Mouse (Mus musculus): ENCODE measurements around the gene Kansl3. TPM values are rescaled to one million over a fixed set of nuclear protein-coding genes. Genes with fewer than 3 reads are reported as not detected.
A peak's percentile ranks its signal among the peaks of the same experiment; 100 is the strongest.

Kansl3 gene
- polyA plus RNA-seq, 1 experiment from 2014 or later = 39.7 TPM

DNA sequence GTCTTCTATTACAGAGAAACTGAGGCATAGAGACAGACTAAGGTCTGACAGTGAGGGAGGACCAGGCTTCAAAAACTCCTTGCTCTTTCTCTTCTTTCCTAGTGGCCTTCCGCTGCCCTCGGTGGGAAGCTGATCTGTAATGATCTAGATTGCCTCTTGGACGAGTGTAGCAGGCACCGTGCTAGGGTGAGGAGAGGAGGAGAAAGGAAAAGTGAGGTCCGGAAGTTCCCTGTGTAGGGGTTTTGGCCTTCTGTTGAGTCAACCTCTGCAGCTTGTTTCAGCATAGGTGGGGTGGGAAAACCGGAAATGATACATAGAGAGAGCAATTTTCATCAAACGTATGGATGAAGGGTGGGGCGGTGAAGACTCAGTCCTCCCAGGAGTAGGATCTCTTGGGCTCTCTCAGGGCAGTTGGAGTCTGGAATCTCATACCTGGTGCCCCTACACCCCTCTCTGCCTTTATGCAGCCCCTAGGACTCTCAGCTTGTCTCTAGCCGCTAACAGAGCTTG is 60.0 kb downstream of the Kansl3 start:
- ATAC-seq (ENCODE audit: low FRiP score, low TSS enrichment) (no peak), DNase-seq (no peak)
- H3K9me3 ChIP-seq (ENCODE audit: control insufficient read depth, low read length) = no peaks in the 10 kb centered on the region
- peaks cover 12% of the 10 kb centered on the region; the same call in 1 of the 2 replicates for H3K27me3 ChIP-seq (ENCODE audit: control insufficient read depth, insufficient read depth, low read length)
- H3K9ac ChIP-seq (replicated peaks; ENCODE audit: low read length) = no peak overlapping the region
- WGBS = 64% methylated on average over 9 of the region's 9 CpGs
- no peak overlapping the region for H3K27ac ChIP-seq (replicated peaks; ENCODE audit: low read depth, low read length)
- no peaks in the 10 kb centered on the region for H3K36me3 ChIP-seq (ENCODE audit: control insufficient read depth, insufficient read depth, low read length)
- H3K4me3 ChIP-seq (replicated peaks; ENCODE audit: low read depth, low read length) = no peak overlapping the region
- H3K4me1 ChIP-seq (ENCODE audit: control insufficient read depth, insufficient read depth, low read length) = peaks cover 12% of the 10 kb centered on the region; the same call in 1 of the 2 replicates
- peak overlapping the region; percentile 96 for H3K4me2 ChIP-seq (ENCODE audit: low read length)

DNA sequence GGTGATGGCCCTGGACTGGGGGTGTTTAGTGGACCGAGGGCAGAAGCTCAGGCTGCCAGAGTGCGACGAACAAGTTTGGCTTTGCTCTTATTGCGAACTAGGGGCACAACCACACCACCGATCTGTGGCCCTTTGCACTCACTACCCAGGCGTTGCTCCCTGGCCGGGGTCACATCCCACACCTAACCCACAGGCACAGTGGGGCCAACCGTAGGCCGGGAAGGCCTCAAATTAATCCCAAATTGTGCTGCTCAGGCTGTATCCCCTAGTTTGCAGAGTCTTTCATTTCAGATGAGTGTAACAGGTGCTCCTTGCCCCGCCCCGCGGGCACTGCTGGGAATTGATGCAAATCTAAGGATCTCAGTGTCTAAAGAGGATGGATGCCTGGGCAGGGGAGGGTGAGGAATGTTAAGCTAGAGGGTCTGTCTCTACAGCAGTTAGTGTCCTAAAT is 60.5 kb downstream of the Kansl3 start:
- Histone ChIP-seq H3K9ac (replicated peaks; ENCODE audit: low read length) (peak overlapping the region; percentile 46; the same call in 1 of the 2 replicates), H3K4me1 (ENCODE audit: control insufficient read depth, insufficient read depth, low read length) (peaks cover 12% of the 10 kb centered on the region), H3K27ac (replicated peaks; ENCODE audit: low read depth, low read length) (no peak overlapping the region), H3K4me2 (ENCODE audit: low read length) (peak overlapping the region; percentile 96), H3K27me3 (ENCODE audit: control insufficient read depth, insufficient read depth, low read length) (peaks cover 12% of the 10 kb centered on the region; the same call in 1 of the 2 replicates), H3K4me3 (replicated peaks; ENCODE audit: low read depth, low read length) (peak overlapping the region; percentile 62), H3K9me3 (ENCODE audit: control insufficient read depth, low read length) (no peaks in the 10 kb centered on the region), H3K36me3 (ENCODE audit: control insufficient read depth, insufficient read depth, low read length) (no peaks in the 10 kb centered on the region)
- DNase-seq (peak; percentile 25), ATAC-seq (ENCODE audit: low FRiP score, low TSS enrichment) (no peak)
- WGBS = 5% methylated on average over 12 of the region's 12 CpGs

DNA sequence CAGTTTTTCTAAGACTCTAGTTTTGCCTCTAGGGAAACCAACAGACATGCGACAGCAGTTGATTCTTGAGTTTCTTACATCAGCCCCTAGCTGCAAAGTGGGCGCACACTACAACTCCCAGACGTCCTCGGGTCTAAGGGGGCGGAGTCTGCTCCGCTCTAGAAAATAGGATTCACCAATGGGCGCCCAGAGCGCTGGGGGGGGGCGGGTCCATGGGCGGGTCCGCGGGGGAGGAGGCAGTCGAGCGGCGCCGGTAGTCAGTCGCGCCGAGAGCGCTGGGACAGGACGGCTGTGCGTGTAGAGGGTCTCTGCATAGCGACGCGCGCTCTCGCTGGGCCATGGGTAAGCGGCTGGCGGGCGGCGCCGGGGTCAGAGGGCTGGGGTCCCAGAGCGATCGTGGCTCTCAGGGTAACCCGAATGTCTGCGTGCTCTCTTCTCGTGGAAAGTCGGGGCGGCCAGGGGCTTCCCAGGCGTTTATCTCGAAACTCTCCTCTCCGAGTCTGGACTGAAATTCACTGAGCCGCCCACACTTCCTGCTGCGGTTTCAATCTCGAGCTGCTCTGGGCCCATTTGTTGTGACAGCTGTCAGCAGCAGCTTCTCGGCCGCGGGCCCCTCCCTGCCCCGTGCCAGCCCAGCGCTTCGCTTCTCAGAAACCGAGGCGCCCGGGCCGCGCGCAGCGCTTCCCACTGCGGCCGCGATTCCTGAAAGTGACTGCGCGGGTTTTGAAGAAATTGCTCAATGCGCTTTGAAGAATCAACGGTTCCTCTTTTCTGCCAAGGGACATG is 61.3 kb downstream of the Kansl3 start, which contains the start of gene Arid5a:
TSS of gene Arid5a (plus strand) at position 239 of the 786 bp plus-strand sequence.
- peak; percentile 90 for ATAC-seq (ENCODE audit: low FRiP score, low TSS enrichment)
- WGBS = under 1% methylated on average over 65 of the region's 65 CpGs
- Histone ChIP-seq H3K4me1 (ENCODE audit: control insufficient read depth, insufficient read depth, low read length) (peaks cover 17% of the 10 kb centered on the region), H3K4me3 (replicated peaks; ENCODE audit: low read depth, low read length) (peak within 1 kb of the TSS; percentile 62), H3K4me2 (ENCODE audit: low read length) (peak within 1 kb of the TSS; percentile 96), H3K9ac (replicated peaks; ENCODE audit: low read length) (peak within 1 kb of the TSS; percentile 46; the same call in 1 of the 2 replicates), H3K36me3 (ENCODE audit: control insufficient read depth, insufficient read depth, low read length) (no peaks in the 10 kb centered on the region), H3K9me3 (ENCODE audit: control insufficient read depth, low read length) (no peaks in the 10 kb centered on the region), H3K27me3 (ENCODE audit: control insufficient read depth, insufficient read depth, low read length) (peaks cover 12% of the 10 kb centered on the region; the same call in 1 of the 2 replicates), H3K27ac (replicated peaks; ENCODE audit: low read depth, low read length) (0 out of 2 replicates have a peak within 1 kb of the TSS, but pooled peaks have one; percentile 8)
- peak; percentile 98 for DNase-seq

DNA sequence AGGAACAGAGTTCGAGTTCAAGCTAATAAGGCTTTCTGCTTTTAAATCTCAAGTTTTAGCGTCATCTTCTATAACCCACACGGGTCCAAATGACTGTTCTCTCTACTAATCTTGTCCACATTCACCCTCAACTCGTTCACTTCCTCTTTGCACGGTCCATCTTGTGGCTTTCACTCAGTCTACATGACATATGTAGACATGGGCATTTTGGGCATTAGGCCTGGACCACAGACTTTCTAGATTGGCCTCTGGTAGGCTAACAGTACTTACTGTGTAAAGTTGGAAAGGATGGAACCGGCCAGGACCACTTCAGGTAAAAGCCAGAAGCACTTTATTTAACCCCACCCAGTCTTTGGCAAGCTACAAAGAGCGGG is 61.9 kb downstream of the Kansl3 start:
- H3K36me3 ChIP-seq (ENCODE audit: control insufficient read depth, insufficient read depth, low read length) = no peaks in the 10 kb centered on the region
- H3K4me1 ChIP-seq (ENCODE audit: control insufficient read depth, insufficient read depth, low read length) = peaks cover 17% of the 10 kb centered on the region
- H3K4me3 ChIP-seq (replicated peaks; ENCODE audit: low read depth, low read length) = no peak overlapping the region
- no peak overlapping the region for H3K27ac ChIP-seq (replicated peaks; ENCODE audit: low read depth, low read length)
- DNase-seq (no peak), ATAC-seq (ENCODE audit: low FRiP score, low TSS enrichment) (no peak; the same call in 1 of the 2 replicates)
- peaks cover 12% of the 10 kb centered on the region; the same call in 1 of the 2 replicates for H3K27me3 ChIP-seq (ENCODE audit: control insufficient read depth, insufficient read depth, low read length)
- no peak overlapping the region for H3K4me2 ChIP-seq (ENCODE audit: low read length)
- WGBS = 68% methylated on average over 7 of the region's 7 CpGs
- no peaks in the 10 kb centered on the region for H3K9me3 ChIP-seq (ENCODE audit: control insufficient read depth, low read length)
- no peak overlapping the region for H3K9ac ChIP-seq (replicated peaks; ENCODE audit: low read length)

DNA sequence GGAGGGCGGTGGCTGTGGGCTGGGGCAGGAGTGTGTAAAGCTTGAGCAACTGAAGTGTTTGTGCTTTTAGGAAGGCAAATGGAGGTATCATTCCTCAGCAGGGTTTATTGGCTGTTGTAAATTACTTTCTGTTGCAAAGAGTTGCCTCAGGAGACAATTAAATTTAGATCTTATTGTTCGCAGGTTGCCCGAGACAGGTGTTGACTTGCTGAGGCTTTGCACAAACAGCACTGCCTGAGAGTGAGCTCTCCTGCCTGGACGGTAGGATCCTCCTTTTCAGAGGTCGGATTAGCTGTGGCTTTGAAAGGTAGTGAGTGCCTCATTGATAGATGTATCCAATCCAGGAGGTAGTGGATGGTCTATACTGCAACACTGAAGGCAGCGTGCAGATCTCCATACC is 62.9 kb downstream of the Kansl3 start:
- Histone ChIP-seq H3K4me3 (replicated peaks; ENCODE audit: low read depth, low read length) (no peak overlapping the region), H3K4me2 (ENCODE audit: low read length) (no peak overlapping the region), H3K4me1 (ENCODE audit: control insufficient read depth, insufficient read depth, low read length) (peaks cover 17% of the 10 kb centered on the region), H3K27ac (replicated peaks; ENCODE audit: low read depth, low read length) (no peak overlapping the region), H3K36me3 (ENCODE audit: control insufficient read depth, insufficient read depth, low read length) (no peaks in the 10 kb centered on the region), H3K9ac (replicated peaks; ENCODE audit: low read length) (no peak overlapping the region), H3K27me3 (ENCODE audit: control insufficient read depth, insufficient read depth, low read length) (peaks cover 12% of the 10 kb centered on the region; the same call in 1 of the 2 replicates), H3K9me3 (ENCODE audit: control insufficient read depth, low read length) (no peaks in the 10 kb centered on the region)
- DNase-seq (no peak), ATAC-seq (ENCODE audit: low FRiP score, low TSS enrichment) (no peak)
- 83% methylated on average over 6 of the region's 6 CpGs for WGBS

DNA sequence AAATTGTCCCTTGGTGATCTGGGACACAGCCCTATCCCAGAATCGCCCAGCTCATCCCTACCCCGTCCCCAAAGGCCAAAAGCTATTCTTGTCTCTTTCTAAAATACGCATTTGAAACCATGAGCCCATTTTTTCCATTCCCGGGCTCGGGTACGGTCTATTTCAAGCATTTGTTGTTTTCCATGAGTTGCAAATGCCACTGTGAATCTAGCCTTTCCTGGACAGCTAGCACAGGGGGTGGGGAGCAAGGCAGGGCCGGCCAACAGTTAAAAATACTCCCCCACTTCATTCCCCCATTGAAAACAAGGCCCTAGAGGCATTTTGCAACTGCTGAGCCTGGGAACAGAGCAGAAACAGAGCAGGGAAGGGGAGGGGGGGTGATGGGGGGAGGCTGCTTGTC is 64.2 kb downstream of the Kansl3 start:
- H3K4me3 ChIP-seq (replicated peaks; ENCODE audit: low read depth, low read length) = no peak overlapping the region
- H3K27me3 ChIP-seq (ENCODE audit: control insufficient read depth, insufficient read depth, low read length) = peaks cover 11% of the 10 kb centered on the region; the same call in 1 of the 2 replicates
- ATAC-seq (ENCODE audit: low FRiP score, low TSS enrichment) = no peak
- no peak overlapping the region for H3K9ac ChIP-seq (replicated peaks; ENCODE audit: low read length)
- H3K36me3 ChIP-seq (ENCODE audit: control insufficient read depth, insufficient read depth, low read length) = no peaks in the 10 kb centered on the region
- no peak for DNase-seq
- 74% methylated on average over 7 of the region's 7 CpGs for WGBS
- no peaks in the 10 kb centered on the region for H3K9me3 ChIP-seq (ENCODE audit: control insufficient read depth, low read length)
- peaks cover 17% of the 10 kb centered on the region for H3K4me1 ChIP-seq (ENCODE audit: control insufficient read depth, insufficient read depth, low read length)
- H3K4me2 ChIP-seq (ENCODE audit: low read length) = no peak overlapping the region
- H3K27ac ChIP-seq (replicated peaks; ENCODE audit: low read depth, low read length) = no peak overlapping the region

DNA sequence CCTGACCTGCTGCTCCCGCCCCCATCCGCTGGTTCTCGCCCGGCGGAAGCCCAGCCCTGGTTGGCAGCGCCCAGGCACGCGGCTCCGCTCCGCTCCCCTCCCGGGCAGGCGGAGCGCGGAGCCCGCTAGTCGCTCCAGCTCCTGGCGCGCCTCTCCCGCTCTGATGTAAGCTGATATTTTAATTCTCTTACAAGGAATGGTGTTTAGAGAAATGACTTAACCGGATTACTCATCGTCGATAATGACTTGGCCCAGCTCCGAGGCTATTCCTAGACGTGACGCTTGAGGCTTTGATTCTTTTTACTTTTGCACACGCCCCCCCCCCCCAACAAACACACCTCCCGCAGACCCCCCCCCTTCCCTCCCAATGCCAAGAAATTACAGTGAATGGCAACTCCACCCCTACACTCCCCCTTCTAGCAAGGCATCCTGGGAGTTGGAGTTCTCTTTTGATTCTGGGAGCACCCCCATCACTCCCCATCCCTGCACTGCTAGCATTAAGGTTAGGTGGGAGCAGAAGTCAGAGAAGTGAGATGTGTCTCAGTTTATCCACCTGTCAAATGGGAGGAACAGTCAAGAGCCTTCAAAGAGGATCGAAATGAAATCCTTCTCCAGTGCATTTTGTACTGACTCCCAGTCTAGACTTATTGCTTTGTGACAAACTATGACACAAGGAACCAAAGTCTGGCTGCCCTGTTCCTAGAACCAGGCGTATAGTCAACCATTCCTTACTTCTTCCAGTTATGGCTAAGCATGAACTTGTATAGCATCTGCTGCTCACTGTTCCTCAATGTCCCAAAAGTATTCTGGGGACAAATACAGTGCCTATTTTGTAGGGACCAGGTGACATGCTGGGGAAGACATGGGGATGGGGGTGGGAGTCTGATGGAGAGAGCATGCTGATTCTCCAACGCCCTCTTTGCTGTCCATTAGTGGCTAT is 65.3 kb downstream of the Kansl3 start:
- H3K4me2 ChIP-seq (ENCODE audit: low read length) = peak overlapping the region; percentile 70
- peak; percentile 41 for ATAC-seq (ENCODE audit: low FRiP score, low TSS enrichment)
- 0 out of 2 replicates have a peak overlapping the region, but pooled peaks have one; percentile 26 for H3K27ac ChIP-seq (replicated peaks; ENCODE audit: low read depth, low read length)
- peak overlapping the region; percentile 46 for H3K9ac ChIP-seq (replicated peaks; ENCODE audit: low read length)
- H3K36me3 ChIP-seq (ENCODE audit: control insufficient read depth, insufficient read depth, low read length) = no peaks in the 10 kb centered on the region
- H3K4me1 ChIP-seq (ENCODE audit: control insufficient read depth, insufficient read depth, low read length) = peaks cover 11% of the 10 kb centered on the region
- DNase-seq = peak; percentile 81
- peak overlapping the region; percentile 34 for H3K4me3 ChIP-seq (replicated peaks; ENCODE audit: low read depth, low read length)
- WGBS = 10% methylated on average over 30 of the region's 30 CpGs
- H3K27me3 ChIP-seq (ENCODE audit: control insufficient read depth, insufficient read depth, low read length) = peaks cover 4% of the 10 kb centered on the region; the same call in 1 of the 2 replicates
- no peaks in the 10 kb centered on the region for H3K9me3 ChIP-seq (ENCODE audit: control insufficient read depth, low read length)

DNA sequence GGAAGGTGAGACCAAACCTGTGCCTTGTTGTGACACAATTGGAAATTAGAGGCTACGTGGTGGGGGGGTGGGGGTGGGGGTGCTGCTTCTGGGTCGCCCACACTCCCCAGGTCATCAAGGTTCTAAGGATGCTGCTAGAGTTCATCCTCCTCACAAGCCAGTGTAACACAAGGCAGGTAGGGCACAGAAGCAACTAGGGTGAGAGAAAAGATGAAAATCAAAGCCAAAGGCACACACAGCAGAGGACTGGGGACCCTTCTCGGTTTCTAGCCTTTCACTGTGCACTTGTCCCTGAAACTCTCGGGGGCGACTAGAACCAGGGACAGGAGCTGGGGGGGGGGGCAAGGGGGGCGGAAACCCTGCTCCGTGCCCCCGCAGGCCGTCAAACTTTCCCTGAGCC is 66.0 kb downstream of the Kansl3 start:
- no peak for ATAC-seq (ENCODE audit: low FRiP score, low TSS enrichment)
- H3K4me3 ChIP-seq (replicated peaks; ENCODE audit: low read depth, low read length) = peak overlapping the region; percentile 34

More for the DNA sequence above, 66.0 kb downstream of the Kansl3 start:
- H3K9me3 ChIP-seq (ENCODE audit: control insufficient read depth, low read length) = no peaks in the 10 kb centered on the region
- DNase-seq = no peak
- no peaks in the 10 kb centered on the region for H3K27me3 ChIP-seq (ENCODE audit: control insufficient read depth, insufficient read depth, low read length)
- no peaks in the 10 kb centered on the region for H3K36me3 ChIP-seq (ENCODE audit: control insufficient read depth, insufficient read depth, low read length)
- H3K9ac ChIP-seq (replicated peaks; ENCODE audit: low read length) = peak overlapping the region; percentile 46
- peaks cover 5% of the 10 kb centered on the region for H3K4me1 ChIP-seq (ENCODE audit: control insufficient read depth, insufficient read depth, low read length)
- whole genome bisulfite sequencing = 18% methylated on average over 9 of the region's 9 CpGs
- H3K4me2 ChIP-seq (ENCODE audit: low read length) = peak overlapping the region; percentile 70
- H3K27ac ChIP-seq (replicated peaks; ENCODE audit: low read depth, low read length) = 0 out of 2 replicates have a peak overlapping the region, but pooled peaks have one; percentile 26
